Mouse (Mus musculus): Measurements from ENCODE around the gene Pkd1l3. TPM values are rescaled to one million over a fixed set of nuclear protein-coding genes. Genes with fewer than 3 reads are reported as not detected.

Gene Pkd1l3
- polyA plus RNA-seq, 1 experiment from 2014 or later: 0.58 TPM

GRCm38 (mm10) chr8:109673596-109673995 is 59.3 kb downstream of the Pkd1l3 start:
- 90% methylated on average over 2 of the region's 2 CpGs for WGBS (ENCODE audit: insufficient replicate concordance)
- Histone ChIP-seq H3K27ac (no peak overlapping the region), H3K4me2 (no peak overlapping the region), H3K36me3 (peaks cover 99% of the 10 kb centered on the region), H3K27me3 (no peaks in the 10 kb centered on the region), H3K9me3 (replicated peaks) (no peaks in the 10 kb centered on the region), H3K4me3 (replicated peaks) (no peak overlapping the region), H3K4me1 (replicated peaks) (no peaks in the 10 kb centered on the region), H3K9ac (no peak overlapping the region)
- ATAC-seq (ENCODE audit: low read depth) (no peak), DNase-seq (no peak)

GRCm38 (mm10) chr8:109675896-109676643 is 61.8 kb downstream of the Pkd1l3 start:
- Histone ChIP-seq H3K4me1 (replicated peaks) (no peaks in the 10 kb centered on the region), H3K27me3 (no peaks in the 10 kb centered on the region), H3K4me3 (replicated peaks) (no peak overlapping the region), H3K9ac (no peak overlapping the region), H3K9me3 (replicated peaks) (no peaks in the 10 kb centered on the region), H3K36me3 (peaks cover 96% of the 10 kb centered on the region), H3K27ac (no peak overlapping the region), H3K4me2 (no peak overlapping the region)
- ATAC-seq (ENCODE audit: low read depth) (no peak), DNase-seq (no peak)
- WGBS (ENCODE audit: insufficient replicate concordance): 87% methylated on average over 9 of the region's 9 CpGs

GRCm38 (mm10) chr8:109681535-109681934 is 67.2 kb downstream of the Pkd1l3 start:
- Histone ChIP-seq H3K9me3 (replicated peaks) (no peaks in the 10 kb centered on the region), H3K9ac (no peak overlapping the region), H3K4me1 (replicated peaks) (0 out of 2 replicates have a peak, but pooled peaks cover 5% of the 10 kb centered on the region), H3K4me3 (replicated peaks) (no peak overlapping the region), H3K36me3 (peaks cover 67% of the 10 kb centered on the region), H3K27me3 (no peaks in the 10 kb centered on the region), H3K4me2 (no peak overlapping the region), H3K27ac (no peak overlapping the region)
- DNase-seq (no peak), ATAC-seq (ENCODE audit: low read depth) (no peak)
- 72% methylated on average over 3 of the region's 3 CpGs for WGBS (ENCODE audit: insufficient replicate concordance)

GRCm38 (mm10) chr8:109682120-109682519 is 67.8 kb downstream of the Pkd1l3 start:
- Histone ChIP-seq H3K4me3 (replicated peaks) (no peak overlapping the region), H3K36me3 (peaks cover 62% of the 10 kb centered on the region), H3K27ac (no peak overlapping the region), H3K4me1 (replicated peaks) (0 out of 2 replicates have a peak, but pooled peaks cover 5% of the 10 kb centered on the region), H3K9me3 (replicated peaks) (no peaks in the 10 kb centered on the region), H3K4me2 (no peak overlapping the region), H3K27me3 (no peaks in the 10 kb centered on the region), H3K9ac (no peak overlapping the region)
- ATAC-seq (ENCODE audit: low read depth): no peak
- no peak for DNase-seq
- WGBS (ENCODE audit: insufficient replicate concordance): 85% methylated on average over 5 of the region's 5 CpGs

- Histone ChIP-seq H3K27ac (no peak overlapping the region), H3K4me1 (replicated peaks) (peaks cover 43% of the 10 kb centered on the region), H3K4me2 (no peak overlapping the region), H3K4me3 (replicated peaks) (no peak overlapping the region), H3K9me3 (replicated peaks) (no peaks in the 10 kb centered on the region), H3K27me3 (no peaks in the 10 kb centered on the region), H3K9ac (no peak overlapping the region), H3K36me3 (peaks cover 24% of the 10 kb centered on the region)
- WGBS (ENCODE audit: insufficient replicate concordance): 73% methylated on average over 5 of the region's 5 CpGs
- no peak for DNase-seq
- ATAC-seq (ENCODE audit: low read depth): no peak
Measured at GRCm38 (mm10) chr8:109687248-109687647, 72.9 kb downstream of the Pkd1l3 start.

- Histone ChIP-seq H3K4me2 (peak overlapping the region; percentile 82), H3K9me3 (replicated peaks) (no peaks in the 10 kb centered on the region), H3K27ac (no peak overlapping the region), H3K4me3 (replicated peaks) (peak overlapping the region; percentile 98), H3K9ac (peak overlapping the region; percentile 95), H3K4me1 (replicated peaks) (peaks cover 49% of the 10 kb centered on the region), H3K36me3 (peaks cover 10% of the 10 kb centered on the region; the same call in 1 of the 2 replicates), H3K27me3 (0 out of 2 replicates have a peak, but pooled peaks cover 2% of the 10 kb centered on the region)
- DNase-seq (no peak), ATAC-seq (ENCODE audit: low read depth) (no peak)
- 30% methylated on average over 5 of the region's 5 CpGs for WGBS (ENCODE audit: insufficient replicate concordance)
Measured at GRCm38 (mm10) chr8:109691769-109692168, 77.5 kb downstream of the Pkd1l3 start.

- H3K4me1 ChIP-seq (replicated peaks): peaks cover 44% of the 10 kb centered on the region
- DNase-seq (no peak), ATAC-seq (ENCODE audit: low read depth) (peak; percentile 78)
- H3K9ac ChIP-seq: peak overlapping the region; percentile 95
- WGBS (ENCODE audit: insufficient replicate concordance): under 1% methylated on average over 38 of the region's 38 CpGs
- H3K4me2 ChIP-seq: peak overlapping the region; percentile 82
- peaks cover 9% of the 10 kb centered on the region; the same call in 1 of the 2 replicates for H3K36me3 ChIP-seq
- H3K4me3 ChIP-seq (replicated peaks): peak overlapping the region; percentile 98
- H3K9me3 ChIP-seq (replicated peaks): no peaks in the 10 kb centered on the region
- H3K27me3 ChIP-seq: 0 out of 2 replicates have a peak, but pooled peaks cover 4% of the 10 kb centered on the region
- peak overlapping the region; percentile 82 for H3K27ac ChIP-seq
Measured at GRCm38 (mm10) chr8:109692443-109693145, 78.3 kb downstream of the Pkd1l3 start.

GRCm38 (mm10) chr8:109693146-109693900 is 79.0 kb downstream of the Pkd1l3 start, which contains the start of gene Ist1:
TSS of gene Ist1 (minus strand) at chr8:109693260.
- H3K27ac ChIP-seq: peak within 1 kb of the TSS; percentile 82
- H3K4me2 ChIP-seq: peak within 1 kb of the TSS; percentile 82
- H3K36me3 ChIP-seq: peaks cover 6% of the 10 kb centered on the region; the same call in 1 of the 2 replicates
- H3K9me3 ChIP-seq (replicated peaks): no peaks in the 10 kb centered on the region
- H3K9ac ChIP-seq: peak within 1 kb of the TSS; percentile 95
- WGBS (ENCODE audit: insufficient replicate concordance): under 1% methylated on average over 57 of the region's 57 CpGs
- 0 out of 2 replicates have a peak, but pooled peaks cover 4% of the 10 kb centered on the region for H3K27me3 ChIP-seq
- H3K4me3 ChIP-seq (replicated peaks): peak within 1 kb of the TSS; percentile 98
- ATAC-seq (ENCODE audit: low read depth) (peak; percentile 97), DNase-seq (peak; percentile 97)
- H3K4me1 ChIP-seq (replicated peaks): peaks cover 41% of the 10 kb centered on the region

GRCm38 (mm10) chr8:109694154-109694553 is 79.8 kb downstream of the Pkd1l3 start:
- ATAC-seq (ENCODE audit: low read depth) (no peak), DNase-seq (no peak)
- WGBS (ENCODE audit: insufficient replicate concordance): 62% methylated on average over 6 of the region's 6 CpGs
- H3K36me3 ChIP-seq: 0 out of 2 replicates have a peak, but pooled peaks cover 6% of the 10 kb centered on the region
- H3K27ac ChIP-seq: no peak overlapping the region
- peak overlapping the region; percentile 82 for H3K4me2 ChIP-seq
- 0 out of 2 replicates have a peak, but pooled peaks cover 4% of the 10 kb centered on the region for H3K27me3 ChIP-seq
- peak overlapping the region; percentile 98 for H3K4me3 ChIP-seq (replicated peaks)
- peaks cover 38% of the 10 kb centered on the region for H3K4me1 ChIP-seq (replicated peaks)
- H3K9me3 ChIP-seq (replicated peaks): no peaks in the 10 kb centered on the region
- peak overlapping the region; percentile 79 for H3K9ac ChIP-seq

- Histone ChIP-seq H3K9me3 (replicated peaks) (no peaks in the 10 kb centered on the region), H3K4me1 (replicated peaks) (peaks cover 10% of the 10 kb centered on the region), H3K27ac (no peak overlapping the region), H3K4me2 (no peak overlapping the region), H3K36me3 (no peaks in the 10 kb centered on the region), H3K27me3 (peaks cover 17% of the 10 kb centered on the region), H3K9ac (no peak overlapping the region), H3K4me3 (replicated peaks) (no peak overlapping the region)
- ATAC-seq (ENCODE audit: low read depth): no peak
- WGBS (ENCODE audit: insufficient replicate concordance): 69% methylated on average over 1 of the region's 1 CpGs
- no peak for DNase-seq
Measured at GRCm38 (mm10) chr8:109697754-109698153, 83.4 kb downstream of the Pkd1l3 start.

GRCm38 (mm10) chr8:109698477-109698876 is 84.2 kb downstream of the Pkd1l3 start:
- WGBS (ENCODE audit: insufficient replicate concordance): 62% methylated on average over 3 of the region's 3 CpGs

More at GRCm38 (mm10) chr8:109698477-109698876, 84.2 kb downstream of the Pkd1l3 start:
- Histone ChIP-seq H3K9ac (no peak overlapping the region), H3K4me2 (no peak overlapping the region), H3K27ac (no peak overlapping the region), H3K4me1 (replicated peaks) (peaks cover 9% of the 10 kb centered on the region), H3K4me3 (replicated peaks) (no peak overlapping the region), H3K36me3 (no peaks in the 10 kb centered on the region), H3K9me3 (replicated peaks) (no peaks in the 10 kb centered on the region), H3K27me3 (peaks cover 25% of the 10 kb centered on the region)
- ATAC-seq (ENCODE audit: low read depth) (no peak), DNase-seq (no peak)
